Mouse (Mus musculus): ENCODE data around the gene Agk. TPM values are rescaled to one million over a fixed set of nuclear protein-coding genes. Genes with fewer than 3 reads are reported as not detected.

Agk gene
- total RNA-seq, 1 experiment from 2014 or later, result 36.3 TPM

DNA sequence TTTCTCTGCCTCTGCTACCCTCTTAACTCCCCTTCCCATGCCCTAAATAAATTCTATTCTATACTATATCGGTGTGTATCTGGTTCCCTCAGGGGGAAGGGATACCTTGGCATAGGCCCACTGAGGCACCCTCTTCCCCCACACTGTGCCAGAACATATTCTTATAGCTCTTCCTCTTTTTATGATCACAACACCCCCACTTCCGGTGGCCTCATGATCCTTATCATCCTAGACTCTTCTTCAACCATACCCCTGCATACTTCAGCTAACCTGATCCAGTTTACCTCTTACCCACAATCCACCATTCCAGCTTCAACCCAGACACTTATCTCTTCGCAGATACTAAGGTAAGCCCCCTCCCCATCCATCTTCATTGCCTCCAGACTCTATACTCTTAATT lies 86.1 kb downstream of the Agk start:
- no peak for DNase-seq

DNA sequence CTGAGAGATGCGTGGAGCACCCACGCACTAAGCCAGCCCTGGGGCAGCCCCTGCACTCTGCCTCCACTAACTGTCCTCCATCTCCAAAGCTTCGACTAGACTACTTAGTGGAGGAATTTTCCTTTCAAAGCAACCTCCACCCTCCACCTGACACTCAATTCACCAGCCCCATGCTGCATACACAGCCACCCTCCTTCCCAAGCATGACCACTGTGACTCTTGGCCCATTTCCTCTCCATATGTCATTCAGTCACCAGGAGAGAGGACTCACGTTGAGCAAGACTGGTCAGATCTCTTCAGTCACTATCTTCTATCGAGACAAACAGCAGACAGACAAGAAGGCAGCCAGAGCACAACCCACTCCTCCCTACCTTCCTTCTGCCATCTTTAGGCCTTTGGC lies 88.1 kb downstream of the Agk start:
- no peak for DNase-seq

- DNase-seq, result no peak
These were observed 88.6 kb downstream of the Agk start for GRCm38 (mm10) chr6:40413565-40413964.

- no peak for DNase-seq
These were observed 90.8 kb downstream of the Agk start for GRCm38 (mm10) chr6:40415799-40416198.

DNA sequence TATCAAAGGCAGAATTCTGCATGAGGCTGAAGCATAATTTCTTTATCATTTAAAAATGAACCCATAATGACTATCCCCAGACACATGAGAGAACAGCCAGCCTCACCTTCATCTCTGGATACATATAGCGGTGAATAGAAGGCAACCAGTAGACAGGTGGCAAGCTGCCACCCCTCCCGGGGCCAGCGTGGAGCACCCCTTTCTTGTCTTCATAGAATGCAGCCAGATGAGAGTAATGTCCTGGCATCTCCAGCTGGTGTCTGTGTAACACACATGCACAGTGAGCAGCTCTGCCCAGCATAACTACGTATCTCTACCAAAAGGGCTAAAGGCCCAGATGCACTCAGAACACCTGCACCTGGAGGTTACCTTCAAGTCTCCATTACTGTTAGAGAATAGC lies 93.4 kb downstream of the Agk start:
- DNase-seq, result no peak

- DNase-seq, result no peak
These were observed 96.1 kb downstream of the Agk start for GRCm38 (mm10) chr6:40421099-40421498.

DNA sequence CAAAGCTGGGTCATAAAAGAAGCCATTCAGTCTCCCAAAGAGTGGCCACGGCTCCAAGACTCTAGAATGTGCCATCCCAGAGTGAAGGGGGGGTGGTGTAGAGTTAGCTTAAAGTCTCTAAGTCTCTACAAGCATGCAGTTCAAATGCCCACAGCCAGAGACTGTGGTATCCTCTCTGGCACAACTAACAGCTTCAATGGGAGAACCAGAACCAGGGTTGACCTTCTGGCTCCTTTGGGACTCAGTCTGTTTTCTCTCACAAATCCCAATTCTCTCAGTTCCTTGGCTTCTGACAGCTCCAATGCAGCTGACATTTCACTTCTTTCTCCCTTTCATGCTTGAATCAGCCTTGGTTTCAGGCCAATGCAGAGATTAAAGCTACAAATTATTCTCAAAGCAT lies 98.0 kb downstream of the Agk start:
- DNase-seq, result no peak

- DNase-seq, result peak; percentile 59
These were observed 98.8 kb downstream of the Agk start for GRCm38 (mm10) chr6:40423774-40424173.

GRCm38 (mm10) chr6:40427441-40427840 lies 102.5 kb downstream of the Agk start:
- no peak for DNase-seq

DNA sequence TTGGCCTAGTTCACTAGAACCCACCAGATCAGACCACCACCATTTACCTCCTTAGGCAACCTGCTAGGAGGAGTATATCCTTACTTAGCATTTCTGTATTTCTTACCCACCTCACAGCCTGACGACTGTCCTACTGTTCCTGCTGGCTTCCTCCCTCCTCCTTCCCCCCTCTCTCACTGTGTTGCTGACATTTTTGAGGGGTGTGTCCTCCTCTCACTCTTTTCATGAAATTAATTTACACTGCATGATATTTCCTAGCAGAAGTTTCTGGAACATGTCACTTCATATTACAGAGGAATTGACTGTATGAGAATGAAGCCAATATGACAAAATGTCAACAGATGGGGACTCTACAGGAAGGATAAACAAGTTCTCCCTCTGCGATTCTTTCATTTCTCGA lies 103.7 kb downstream of the Agk start:
- no peak for DNase-seq

- no peak for DNase-seq
These were observed 104.6 kb downstream of the Agk start for GRCm38 (mm10) chr6:40429521-40429931.

DNA sequence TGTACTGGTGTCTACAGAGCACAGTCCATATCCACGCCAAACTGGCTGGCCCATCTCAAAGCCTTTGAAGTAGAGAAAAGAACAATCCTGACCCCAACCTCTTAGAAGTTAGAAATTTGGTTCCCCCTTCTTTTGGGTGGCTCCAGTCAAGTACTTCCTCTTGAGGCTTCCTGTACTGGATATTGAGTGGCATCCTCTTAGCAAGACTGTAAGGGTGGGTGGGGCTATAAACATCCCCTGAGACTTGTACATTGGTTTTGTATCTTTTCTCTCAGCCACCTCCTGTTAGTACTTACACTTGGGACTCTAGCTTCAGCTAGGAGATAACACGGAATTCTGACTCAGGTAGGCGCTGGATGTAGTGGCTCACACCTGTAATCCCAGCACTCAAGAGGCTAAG lies 105.3 kb downstream of the Agk start:
- DNase-seq, result no peak

DNA sequence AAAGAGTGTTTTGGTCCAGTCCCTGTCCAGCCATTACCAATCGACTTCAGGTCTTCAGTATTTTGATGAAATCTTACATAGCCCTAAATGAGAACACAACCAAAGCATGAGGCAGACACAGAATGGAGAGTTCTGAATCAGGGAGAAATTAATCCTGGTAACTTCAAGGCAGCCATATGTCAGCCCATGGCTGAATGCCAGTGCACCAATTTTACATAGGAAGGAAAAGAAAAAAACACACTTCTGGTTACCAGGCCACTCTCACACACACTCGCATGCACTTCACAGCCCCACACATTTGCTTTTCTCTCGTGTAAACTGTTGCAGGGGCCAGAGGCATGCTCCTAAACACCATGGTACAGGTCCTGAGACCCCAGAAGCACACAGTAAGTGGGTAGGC lies 105.9 kb downstream of the Agk start:
- DNase-seq, result no peak

- peak; percentile 51 for DNase-seq
These were observed 106.4 kb downstream of the Agk start for GRCm38 (mm10) chr6:40431356-40431755.

DNA sequence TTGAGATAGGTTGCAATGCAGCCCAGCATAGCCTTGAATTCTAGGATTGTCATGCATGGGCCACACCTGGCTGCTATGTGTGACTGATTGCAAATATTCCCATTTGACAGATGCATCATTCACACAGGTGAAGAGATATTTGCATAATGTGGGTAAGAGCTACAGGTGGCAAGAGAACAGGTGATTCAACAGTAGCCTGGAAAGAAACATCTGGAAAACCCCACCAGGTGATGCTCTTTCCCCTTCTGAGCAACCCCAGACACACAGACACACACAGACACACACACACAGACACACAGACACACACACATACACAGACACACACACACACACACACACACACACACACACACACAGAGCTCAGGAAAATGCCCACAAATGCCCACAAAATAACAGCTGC lies 106.8 kb downstream of the Agk start:
- no peak for DNase-seq

GRCm38 (mm10) chr6:40432346-40433275 lies 107.6 kb downstream of the Agk start:
- no peak for DNase-seq

DNA sequence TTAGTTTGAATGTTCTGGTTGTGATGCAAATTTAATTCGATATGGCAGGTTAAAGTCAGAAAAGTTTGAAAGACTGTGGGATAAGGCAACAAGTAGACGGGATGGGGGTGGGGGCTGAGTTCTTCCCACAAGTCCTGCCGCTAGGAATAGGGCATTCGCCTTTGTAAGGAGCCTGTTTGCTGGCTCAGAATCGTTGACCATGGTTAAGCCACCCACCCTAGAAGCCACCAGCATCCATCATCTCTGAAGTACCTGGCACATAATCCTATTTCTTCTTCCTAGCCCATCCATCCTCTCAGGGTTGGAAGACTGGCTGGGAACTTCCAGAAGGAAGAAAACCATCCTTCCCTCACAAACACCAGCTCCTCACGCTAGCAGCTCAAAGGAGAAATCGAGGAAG lies 109.7 kb downstream of the Agk start:
- no peak for DNase-seq

DNA sequence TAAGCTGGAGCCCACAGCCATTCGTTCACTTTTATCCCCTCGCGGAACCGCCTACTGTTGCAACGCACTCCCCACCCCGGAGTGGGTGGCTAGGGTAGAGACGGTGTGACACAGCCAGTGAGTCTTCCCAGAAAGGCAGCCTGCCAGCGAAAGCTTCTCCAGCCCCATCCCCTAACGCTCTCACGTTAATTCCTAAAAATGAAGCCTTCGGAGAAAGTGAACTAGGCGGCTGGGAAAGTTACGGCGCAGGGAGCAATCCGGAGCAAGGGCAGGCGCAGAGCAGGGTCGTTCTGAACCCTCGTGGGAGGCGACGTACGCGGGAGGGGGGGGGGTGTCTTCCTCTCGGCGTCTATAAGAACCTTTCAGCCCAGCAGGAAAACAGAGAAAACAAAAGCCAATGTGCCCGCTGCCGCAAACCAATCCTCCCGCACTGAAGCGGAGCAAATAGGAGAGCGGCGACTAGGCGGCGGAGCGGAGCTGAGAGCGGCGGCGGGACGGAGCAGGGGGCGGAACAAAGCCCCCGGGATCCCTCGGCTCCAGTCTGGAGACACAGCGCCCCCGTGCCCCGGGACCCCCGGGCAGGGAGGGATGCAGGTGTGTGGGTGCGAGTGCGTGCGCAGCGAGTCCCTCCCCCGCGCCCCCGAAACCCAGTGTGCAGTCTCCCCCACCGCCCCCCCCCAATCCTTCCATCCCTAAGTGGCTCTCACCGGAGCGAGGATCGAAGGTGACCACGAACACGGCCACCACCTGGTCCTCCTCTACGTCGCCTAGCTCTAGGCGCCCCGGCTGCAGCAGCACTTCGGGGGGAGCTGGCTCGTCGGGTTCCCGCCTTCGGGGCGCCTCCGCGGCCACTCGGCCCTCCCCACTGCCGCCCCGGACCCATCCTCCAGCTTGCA lies 110.4 kb downstream of the Agk start:
- peak; percentile 60 for DNase-seq

DNA sequence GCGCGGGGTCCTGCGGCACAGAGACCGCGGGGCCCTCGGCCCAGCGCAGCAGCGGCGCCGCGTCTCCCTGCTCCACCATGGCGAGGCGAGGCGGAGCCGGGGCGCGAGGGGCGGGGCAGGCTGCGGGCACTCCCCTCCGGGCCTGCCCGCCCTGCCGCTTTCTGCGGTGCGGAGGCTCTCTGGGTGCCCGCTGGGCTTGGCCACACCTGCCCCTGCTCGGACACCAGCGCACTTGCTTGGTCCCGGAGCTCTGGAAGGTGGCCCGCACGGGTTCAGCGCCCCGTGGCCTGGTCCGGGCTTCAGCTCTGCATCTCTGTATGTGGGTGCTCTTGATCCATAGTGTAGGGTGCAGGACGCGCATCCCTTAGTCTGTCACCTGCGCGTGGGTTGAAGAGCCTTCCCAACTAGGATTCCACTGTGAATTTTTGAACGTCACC lies 111.1 kb downstream of the Agk start, which contains the start of gene E330009J07Rik:
Gene E330009J07Rik (minus strand): TSS at position 89 of the 437 bp plus-strand sequence.
- DNase-seq, result peak; percentile 93

DNA sequence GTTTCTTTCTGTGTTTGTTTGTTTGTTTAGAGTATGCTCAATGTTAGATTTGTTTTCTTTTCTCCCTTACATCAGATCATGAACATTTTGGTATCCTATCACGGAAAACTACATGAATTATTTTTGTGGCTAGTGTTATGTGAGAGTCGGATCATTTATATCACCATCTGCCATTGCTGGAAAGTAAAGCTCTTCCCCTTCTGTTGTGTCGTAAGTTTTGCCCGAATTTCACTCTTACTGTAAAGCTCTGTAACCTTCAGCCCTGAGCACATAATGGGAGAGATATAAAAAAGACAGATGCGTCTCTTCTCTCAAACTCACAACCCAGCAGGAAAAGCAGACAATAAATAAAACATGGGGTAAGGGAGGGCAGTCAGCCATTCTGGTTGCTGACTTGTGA lies 114.0 kb downstream of the Agk start, which contains the start of gene Wee2:
Gene Wee2 (plus strand): TSS at position 153 of the 400 bp plus-strand sequence.
- DNase-seq, result no peak

GRCm38 (mm10) chr6:40439731-40440130 lies 114.8 kb downstream of the Agk start:
- no peak for DNase-seq

- DNase-seq, result no peak
These were observed 116.3 kb downstream of the Agk start for GRCm38 (mm10) chr6:40441276-40441675.

DNA sequence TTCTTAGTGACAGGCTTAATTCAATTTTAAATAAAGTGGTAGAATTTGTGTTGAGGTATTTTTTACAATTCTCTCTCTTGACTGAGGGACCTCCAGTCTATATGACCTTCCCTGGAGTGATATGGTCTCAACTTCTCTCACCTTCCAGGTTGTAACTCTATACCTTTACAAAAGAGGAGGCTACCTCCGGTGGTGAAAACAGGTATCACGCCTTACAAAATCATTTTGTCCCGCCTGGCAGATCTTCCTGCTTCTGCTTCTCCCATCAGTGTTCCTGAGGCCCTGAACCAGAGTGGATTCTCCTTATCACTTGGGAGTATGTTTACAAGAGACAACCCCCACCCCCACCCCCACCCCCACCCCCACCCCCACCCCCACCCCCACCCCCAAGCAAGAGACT lies 116.8 kb downstream of the Agk start:
- DNase-seq, result no peak
